Mouse (Mus musculus) forebrain, embryonic 11.5 days (tissue): ENCODE measurements around the gene Mab21l3. TPM values are rescaled to one million over a fixed set of nuclear protein-coding genes. Genes with fewer than 3 reads are reported as not detected.

Experiments
- ATAC-seq: fragments of 200-750 bp; cut with Nextera tagmentation; replicated peaks from 2 replicates; pipeline ENCODE4 v1.8.0; 2017; ENCODE audit warnings: moderate TSS enrichment; ENCODE audit not compliant: low FRiP score
- DNase-seq: peaks from one replicate; pipeline ENCODE4 v3.0.0-alpha.2; 2017; ENCODE audit warnings: low spot score
- H3K27ac ChIP-seq: fragments of 300-500 bp; sonication (generic); 2 replicates; pipeline ENCODE4 v1.5.1; 2014; ENCODE audit warnings: low read depth, low read length
- H3K27me3 ChIP-seq: fragments of 300-500 bp; sonication (generic); 2 replicates; pipeline ENCODE4 v1.6.1; 2014; ENCODE audit warnings: mild to moderate bottlenecking, low read length, mixed read lengths; ENCODE audit not compliant: control insufficient read depth, insufficient read depth
- H3K36me3 ChIP-seq: fragments of 300-500 bp; sonication (generic); 2 replicates; pipeline ENCODE4 v1.6.1; 2014; ENCODE audit warnings: mild to moderate bottlenecking, low read length, moderate library complexity, mixed read lengths; ENCODE audit not compliant: control insufficient read depth, insufficient read depth
- H3K4me1 ChIP-seq: fragments of 300-500 bp; sonication (generic); replicated peaks from 2 replicates; pipeline ENCODE4 v1.6.1; 2014; ENCODE audit warnings: low read length, mixed read lengths; ENCODE audit not compliant: control insufficient read depth, insufficient read depth
- H3K4me2 ChIP-seq: fragments of 300-500 bp; sonication (generic); 2 replicates; pipeline ENCODE4 v1.6.1; 2014; ENCODE audit warnings: low read depth, mild to moderate bottlenecking, low read length, moderate library complexity, mixed read lengths; ENCODE audit not compliant: severe bottlenecking
- H3K4me3 ChIP-seq: fragments of 300-500 bp; sonication (generic); 2 replicates; pipeline ENCODE4 v1.5.1; 2014; ENCODE audit warnings: low read depth, low read length
- H3K9ac ChIP-seq: fragments of 300-500 bp; sonication (generic); 2 replicates; pipeline ENCODE4 v1.6.1; 2014; ENCODE audit warnings: low read length
- H3K9me3 ChIP-seq: fragments of 300-500 bp; sonication (generic); 2 replicates; pipeline ENCODE4 v1.6.1; 2016; ENCODE audit warnings: low read length, mixed read lengths; ENCODE audit not compliant: control insufficient read depth
- WGBS: fragments of 180-500 bp; shearing (Covaris S2); extraction: QIAGEN DNeasy Blood & Tissue Kit; methylation state at CpG from one replicate; pipeline ENCODE4 v1.1.7; 2014; 5-methylcytosine and 5-hydroxymethylcytosine counted together
- polyA plus RNA-seq: library from polyadenylated mRNA; unstranded; fragments of >200 nt; fragmentation: Nextera tagmentation; extraction: Ambion mirVana; gene quantifications from 2 replicates; pipeline ENCODE4 v1.2.1, GENCODE M21; 2014

Gene Mab21l3
- polyA plus RNA-seq, 1 experiment from 2014 or later = 0.92 TPM

DNA sequence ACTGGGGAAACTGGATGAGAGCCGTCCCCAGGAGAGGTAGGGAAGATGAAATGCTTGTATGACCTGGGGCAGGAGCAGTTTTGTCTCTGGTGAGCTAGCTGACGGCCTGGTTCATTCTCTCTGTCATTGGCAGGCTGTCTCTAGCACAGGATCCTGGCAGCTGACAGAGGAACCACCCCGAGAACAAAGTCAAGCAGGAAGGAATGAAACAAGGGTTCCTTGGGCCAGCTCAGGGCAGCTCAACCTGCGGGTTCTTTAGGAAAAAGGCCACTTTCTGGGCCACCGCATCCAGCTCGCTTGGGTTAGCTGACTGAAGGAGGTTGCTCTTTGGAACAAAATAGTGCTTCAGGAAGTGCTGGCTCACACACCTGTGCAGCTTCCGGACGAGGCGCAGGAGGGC lies 34.0 kb downstream of the Mab21l3 start:
- Histone ChIP-seq H3K36me3 (no peaks in the 10 kb centered on the region), H3K4me3 (no peak overlapping the region), H3K27ac (no peak overlapping the region), H3K27me3 (no peaks in the 10 kb centered on the region), H3K9me3 (peaks cover 3% of the 10 kb centered on the region; the same call in 1 of the 2 replicates), H3K4me2 (no peak overlapping the region), H3K9ac (no peak overlapping the region), H3K4me1 (no peaks in the 10 kb centered on the region)
- 85% methylated on average over 9 of the region's 9 CpGs for WGBS
- no peak for ATAC-seq
- DNase-seq = no peak

GRCm38 (mm10) chr3:101812341-101812962 lies 36.3 kb downstream of the Mab21l3 start:
- Histone ChIP-seq H3K9ac (peak overlapping the region; percentile 3; the same call in 1 of the 2 replicates), H3K4me2 (no peak overlapping the region), H3K4me3 (no peak overlapping the region), H3K4me1 (no peaks in the 10 kb centered on the region), H3K36me3 (no peaks in the 10 kb centered on the region), H3K27me3 (no peaks in the 10 kb centered on the region), H3K27ac (no peak overlapping the region), H3K9me3 (no peaks in the 10 kb centered on the region)
- ATAC-seq (peak; percentile 63; the same call in 1 of the 2 replicates), DNase-seq (peak; percentile 75)
- WGBS = 64% methylated on average over 10 of the region's 10 CpGs

DNA sequence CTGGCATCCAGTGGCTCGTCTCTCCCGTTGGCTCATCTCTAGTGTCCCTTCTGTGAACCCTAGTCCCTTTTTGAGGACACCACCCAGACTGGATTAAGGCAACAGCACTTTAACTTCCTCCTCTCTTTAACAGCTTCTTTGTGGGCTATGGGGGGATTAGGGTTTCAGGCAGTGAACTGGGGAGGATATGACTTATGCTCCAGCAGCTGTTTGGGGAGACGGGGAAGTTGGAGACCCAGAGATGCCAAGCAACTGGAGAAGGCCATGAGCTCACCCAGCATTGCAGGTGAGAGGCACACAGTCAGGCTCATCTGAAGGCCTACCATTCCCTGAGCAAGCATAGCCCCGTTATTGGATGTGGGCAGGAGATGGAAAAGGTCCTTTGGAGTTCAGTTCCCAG lies 36.8 kb downstream of the Mab21l3 start:
- 0 out of 2 replicates have a peak, but pooled peaks have one; percentile 5 for ATAC-seq
- H3K27me3 ChIP-seq = no peaks in the 10 kb centered on the region
- H3K4me1 ChIP-seq = no peaks in the 10 kb centered on the region
- DNase-seq = no peak
- 71% methylated on average over 4 of the region's 4 CpGs for WGBS
- H3K36me3 ChIP-seq = no peaks in the 10 kb centered on the region
- H3K9ac ChIP-seq = peak overlapping the region; percentile 3; the same call in 1 of the 2 replicates
- H3K27ac ChIP-seq = no peak overlapping the region
- no peak overlapping the region for H3K4me2 ChIP-seq
- no peaks in the 10 kb centered on the region for H3K9me3 ChIP-seq
- no peak overlapping the region for H3K4me3 ChIP-seq

- no peak for DNase-seq
- Histone ChIP-seq H3K4me1 (peaks cover 9% of the 10 kb centered on the region), H3K27ac (no peak overlapping the region), H3K9me3 (no peaks in the 10 kb centered on the region), H3K4me2 (no peak overlapping the region), H3K4me3 (no peak overlapping the region), H3K36me3 (no peaks in the 10 kb centered on the region), H3K27me3 (no peaks in the 10 kb centered on the region), H3K9ac (no peak overlapping the region)
- ATAC-seq = no peak
- WGBS = 93% methylated on average over 6 of the region's 6 CpGs
Observed at GRCm38 (mm10) chr3:101807646-101808045, 41.1 kb downstream of the Mab21l3 start.

DNA sequence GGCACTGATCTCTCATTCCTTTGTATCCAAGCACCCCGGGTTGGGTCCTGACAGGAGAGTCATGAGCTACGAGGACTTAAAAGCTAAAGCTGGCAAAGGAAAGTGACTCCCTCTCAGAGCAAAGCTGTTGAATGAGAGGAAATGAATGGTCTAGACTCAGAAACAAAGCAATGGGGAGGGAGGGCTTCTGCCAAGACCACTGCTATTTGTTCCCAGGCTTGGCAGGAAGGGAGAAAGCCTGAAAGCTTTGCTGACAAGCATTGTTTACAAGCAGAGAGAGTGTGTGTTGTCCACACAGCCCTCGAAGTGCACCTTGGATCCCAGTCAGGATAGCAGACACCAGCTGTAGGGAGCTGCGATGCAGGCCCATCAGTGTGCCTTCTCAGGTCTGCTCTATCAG lies 41.8 kb downstream of the Mab21l3 start:
- Histone ChIP-seq H3K36me3 (no peaks in the 10 kb centered on the region), H3K27ac (no peak overlapping the region), H3K4me3 (no peak overlapping the region), H3K4me1 (peaks cover 9% of the 10 kb centered on the region), H3K4me2 (no peak overlapping the region), H3K9ac (no peak overlapping the region), H3K27me3 (no peaks in the 10 kb centered on the region), H3K9me3 (no peaks in the 10 kb centered on the region)
- DNase-seq (no peak), ATAC-seq (no peak)
- 49% methylated on average over 4 of the region's 4 CpGs for WGBS

GRCm38 (mm10) chr3:101806149-101806548 lies 42.6 kb downstream of the Mab21l3 start:
- WGBS = 9% methylated on average over 16 of the region's 16 CpGs
- DNase-seq (peak; percentile 95), ATAC-seq (peak; percentile 91)
- no peaks in the 10 kb centered on the region for H3K9me3 ChIP-seq
- no peak overlapping the region for H3K27ac ChIP-seq
- H3K27me3 ChIP-seq = no peaks in the 10 kb centered on the region
- H3K36me3 ChIP-seq = no peaks in the 10 kb centered on the region
- peaks cover 9% of the 10 kb centered on the region for H3K4me1 ChIP-seq
- H3K4me3 ChIP-seq = no peak overlapping the region
- no peak overlapping the region for H3K9ac ChIP-seq
- H3K4me2 ChIP-seq = no peak overlapping the region

- peak; percentile 47 for ATAC-seq
Observed at GRCm38 (mm10) chr3:101805562-101806004, 43.2 kb downstream of the Mab21l3 start.

DNA sequence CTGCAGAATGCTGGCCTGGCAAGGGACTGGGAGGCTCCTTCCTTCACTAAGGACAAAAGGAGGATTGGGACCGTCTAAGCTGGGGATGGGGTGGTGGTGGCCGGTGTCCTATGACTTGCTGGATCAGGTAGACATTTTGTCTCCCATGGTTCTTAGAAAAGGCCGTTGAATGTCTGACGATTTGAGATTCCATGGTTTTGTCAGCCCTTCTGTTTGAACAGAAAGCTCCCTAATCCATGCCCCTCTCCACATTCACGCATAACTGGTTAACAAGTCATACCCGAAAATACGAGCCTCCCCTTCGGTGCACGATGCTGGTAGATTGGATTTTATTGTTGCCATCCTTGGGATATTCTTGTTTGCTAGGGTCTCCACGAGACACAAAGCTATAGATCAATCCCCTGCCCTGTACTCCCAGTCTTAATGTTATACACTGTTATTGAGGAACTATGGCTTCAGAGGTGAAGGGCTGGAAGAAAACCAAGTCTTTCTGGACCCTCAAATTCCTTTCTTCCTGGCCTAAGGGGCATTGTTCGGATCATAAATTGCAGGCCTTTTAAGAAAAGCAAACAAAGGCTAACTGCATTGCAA lies 43.7 kb downstream of the Mab21l3 start:
- 32% methylated on average over 11 of the region's 11 CpGs for WGBS
- H3K9ac ChIP-seq = no peak overlapping the region; the same call in 1 of the 2 replicates

More at GRCm38 (mm10) chr3:101805562-101806004, 43.2 kb downstream of the Mab21l3 start:
- Histone ChIP-seq H3K27ac (no peak overlapping the region), H3K27me3 (no peaks in the 10 kb centered on the region), H3K9ac (no peak overlapping the region), H3K9me3 (no peaks in the 10 kb centered on the region), H3K4me1 (peaks cover 9% of the 10 kb centered on the region), H3K4me3 (no peak overlapping the region), H3K36me3 (no peaks in the 10 kb centered on the region), H3K4me2 (no peak overlapping the region)
- DNase-seq = no peak
- WGBS = 16% methylated on average over 13 of the region's 13 CpGs

GRCm38 (mm10) chr3:101804331-101804730 lies 44.4 kb downstream of the Mab21l3 start:
- no peak for DNase-seq
- Histone ChIP-seq H3K27me3 (no peaks in the 10 kb centered on the region), H3K9me3 (no peaks in the 10 kb centered on the region), H3K9ac (no peak overlapping the region), H3K4me1 (peaks cover 9% of the 10 kb centered on the region), H3K36me3 (no peaks in the 10 kb centered on the region), H3K27ac (no peak overlapping the region), H3K4me2 (no peak overlapping the region), H3K4me3 (no peak overlapping the region)
- ATAC-seq = no peak
- 84% methylated on average over 6 of the region's 6 CpGs for WGBS

More for the DNA sequence above, 43.7 kb downstream of the Mab21l3 start:
- no peak overlapping the region for H3K4me2 ChIP-seq
- no peaks in the 10 kb centered on the region for H3K36me3 ChIP-seq
- H3K27ac ChIP-seq = no peak overlapping the region
- no peaks in the 10 kb centered on the region for H3K9me3 ChIP-seq
- DNase-seq = no peak
- no peak for ATAC-seq
- H3K4me3 ChIP-seq = no peak overlapping the region
- peaks cover 9% of the 10 kb centered on the region for H3K4me1 ChIP-seq
- no peaks in the 10 kb centered on the region for H3K27me3 ChIP-seq
